Mouse (Mus musculus): Measurements from ENCODE around the gene H2-Ob. TPM values are rescaled to one million over a fixed set of nuclear protein-coding genes. Genes with fewer than 3 reads are reported as not detected.

The H2-Ob gene
- 2.3 TPM for polyA plus RNA-seq (2014; fragmentation: Illumina TruSeq; extraction: RNeasy Lipid Tissue Mini Kit (QIAGEN cat#74804); ENCODE audit: low read depth, low replicate concordance)

DNA sequence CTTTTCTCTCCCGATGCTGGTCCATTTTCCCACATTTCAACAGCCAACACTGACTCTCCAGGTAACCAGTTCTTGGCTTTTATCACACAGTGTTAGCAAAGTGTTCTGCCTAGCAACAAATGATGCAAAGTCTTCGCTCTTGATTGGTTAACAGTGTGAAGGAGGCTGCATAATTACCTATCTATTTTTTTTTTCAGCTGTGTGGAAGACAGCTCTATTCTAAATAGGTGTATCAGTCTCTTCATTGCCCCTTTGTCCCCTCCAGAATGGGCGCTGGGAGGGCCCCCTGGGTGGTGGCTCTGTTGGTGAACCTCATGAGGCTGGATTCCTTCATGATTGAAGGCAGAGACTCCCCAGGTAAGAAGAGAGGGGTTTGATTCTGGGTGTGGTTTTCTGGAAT, at the start of gene H2-Ob:
Gene H2-Ob, plus strand, starts transcription at position 198 of the 400 bp plus-strand sequence.

DNA sequence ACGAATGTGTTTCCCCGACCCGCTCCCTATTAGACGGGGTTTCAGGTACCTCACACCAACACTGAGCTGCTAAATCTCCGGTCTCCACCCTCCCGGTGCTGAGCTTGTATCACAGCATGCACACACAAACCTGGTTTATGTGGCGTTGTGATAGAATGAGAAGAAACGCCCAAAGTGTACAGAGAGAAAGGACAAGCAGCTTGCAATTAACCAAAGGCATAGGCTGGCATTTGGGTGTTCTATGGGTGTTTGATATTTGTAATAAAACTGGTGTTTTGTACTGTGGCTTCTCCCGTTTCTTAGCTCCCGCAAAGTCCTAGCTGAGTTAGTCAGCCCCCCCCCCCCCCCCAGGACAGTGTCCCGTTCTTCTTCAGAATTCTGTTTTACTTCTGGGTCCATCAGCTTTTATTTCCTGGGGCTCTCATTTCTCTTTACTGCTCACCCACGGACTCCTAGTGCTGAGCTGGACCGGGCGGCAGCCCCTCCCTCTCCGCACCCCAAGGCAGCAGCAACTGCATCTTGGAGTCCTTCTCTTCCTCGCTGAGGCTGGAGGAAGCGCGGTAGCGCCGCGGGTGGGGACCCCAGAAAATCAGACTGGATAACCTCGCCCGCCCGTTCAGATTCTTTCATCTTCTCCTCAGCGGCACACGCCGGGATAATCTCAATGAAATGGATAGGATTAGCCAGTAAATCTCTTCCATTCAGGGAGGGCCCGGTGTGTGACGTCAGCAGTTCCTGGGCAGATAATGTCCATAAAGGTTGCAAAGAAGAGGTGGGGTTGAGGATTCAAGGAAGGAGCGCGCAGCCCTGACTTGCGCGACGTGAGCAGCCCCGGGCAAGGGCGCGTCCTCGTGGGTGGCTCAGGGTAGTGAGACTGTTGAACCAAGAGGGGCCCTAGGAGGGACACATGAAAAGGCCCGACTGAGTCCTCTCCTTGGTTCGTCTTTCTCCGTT, 41.5 kb upstream of the H2-Ob start, which contains the start of gene Psmb8:
Gene Psmb8, plus strand, starts transcription at position 781 of the 954 bp plus-strand sequence.

DNA sequence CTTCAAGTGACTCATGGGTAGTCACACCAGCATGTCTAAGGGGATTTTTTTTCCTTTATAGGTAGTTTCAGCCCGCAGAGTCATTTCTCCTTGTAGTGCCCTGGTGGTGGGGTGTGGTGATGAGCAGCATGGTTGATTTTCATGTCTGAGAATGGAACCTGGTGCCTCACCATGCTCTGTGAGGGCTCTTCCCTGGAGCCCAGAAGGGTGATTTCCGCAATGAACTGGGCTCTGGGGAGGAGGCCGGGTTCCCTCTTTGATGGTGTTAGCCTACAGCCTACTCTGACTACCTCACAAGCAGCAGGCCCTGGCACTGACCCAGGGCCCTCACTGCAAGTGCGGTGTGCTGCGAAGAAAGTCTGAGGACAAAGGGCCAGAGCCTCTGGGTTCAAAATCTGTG, 35.3 kb upstream of the H2-Ob start, which contains the start of gene Tap2:
Gene Tap2, plus strand, starts transcription at position 84 of the 400 bp plus-strand sequence.

DNA sequence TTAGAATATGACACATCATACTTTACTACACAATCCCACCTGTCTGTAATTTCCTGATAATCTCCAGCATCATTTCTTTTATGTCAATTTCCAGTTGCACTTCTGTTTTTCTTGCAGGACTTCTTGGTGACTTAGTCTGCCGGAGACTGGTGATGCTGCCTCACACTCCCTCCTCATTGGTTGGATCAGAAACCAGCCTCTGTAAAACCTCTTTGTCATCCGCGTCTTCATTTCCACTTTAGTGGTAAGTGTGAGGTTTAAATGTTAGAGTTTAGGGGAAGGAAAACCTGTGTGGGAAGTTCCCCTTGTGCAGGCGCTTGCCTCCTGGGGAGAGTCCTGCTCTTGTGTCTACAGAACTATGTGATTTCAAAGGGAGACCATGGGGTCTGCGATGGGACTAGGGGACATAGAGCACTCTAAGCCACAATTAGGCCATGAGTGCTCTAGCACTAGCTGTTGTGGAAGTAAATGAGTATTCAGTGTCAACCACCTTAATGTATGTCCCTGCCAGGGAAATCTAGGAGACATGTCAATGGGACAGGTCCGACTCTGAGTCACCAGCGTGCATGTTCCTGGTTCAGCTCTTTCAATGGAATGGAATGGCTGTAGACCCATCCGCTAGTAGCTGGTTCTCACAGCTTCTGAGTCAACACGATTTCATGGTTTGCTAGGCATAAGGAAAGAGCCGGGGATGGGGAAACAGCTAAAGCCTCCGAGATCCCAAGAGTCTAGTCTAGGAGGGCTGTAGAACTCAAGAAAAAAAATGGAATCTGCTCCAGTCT, 19.1 kb downstream of the H2-Ob start, which contains the start of gene H2-Ab1:
Gene H2-Ab1, plus strand, starts transcription at position 96 of the 782 bp plus-strand sequence.

DNA sequence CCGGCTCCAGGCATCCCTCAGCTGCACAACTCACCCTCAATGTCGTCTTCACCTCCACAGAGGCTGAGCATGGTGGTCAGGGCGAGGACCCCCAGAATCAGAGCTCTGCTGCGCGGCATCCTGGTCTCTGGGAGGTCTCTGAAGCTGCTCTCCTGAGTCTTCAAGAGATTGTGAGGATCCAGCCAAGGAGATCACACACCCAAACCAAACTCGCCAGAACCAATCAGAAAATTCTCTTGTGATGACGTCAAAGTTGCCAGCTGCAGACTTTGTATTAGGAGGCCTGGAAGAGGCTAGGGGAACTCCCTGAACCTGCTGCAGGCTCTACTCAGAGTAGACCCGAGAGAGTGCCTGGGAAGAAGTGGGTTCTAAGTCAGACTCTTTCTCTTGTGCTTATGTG, 48.9 kb downstream of the H2-Ob start, which contains the start of gene H2-Aa:
Gene H2-Aa, minus strand, starts transcription at position 176 of the 400 bp plus-strand sequence.

Other genes starting within 250 kb of the H2-Ob start
- gene H2-K1, start 238.6 kb upstream of the H2-Ob start, polyA plus RNA-seq (2014; fragmentation: Illumina TruSeq; extraction: RNeasy Lipid Tissue Mini Kit (QIAGEN cat#74804); ENCODE audit: low read depth, low replicate concordance), result 1,539 TPM
- gene Ring1, start 214.2 kb upstream of the H2-Ob start, polyA plus RNA-seq (2014; fragmentation: Illumina TruSeq; extraction: RNeasy Lipid Tissue Mini Kit (QIAGEN cat#74804); ENCODE audit: low read depth, low replicate concordance), result 30.7 TPM
- gene H2-Ke6, start 210.8 kb upstream of the H2-Ob start, polyA plus RNA-seq (2014; fragmentation: Illumina TruSeq; extraction: RNeasy Lipid Tissue Mini Kit (QIAGEN cat#74804); ENCODE audit: low read depth, low replicate concordance), result 92.5 TPM
- 158 TPM for gene Slc39a7, start 207.2 kb upstream of the H2-Ob start, polyA plus RNA-seq (2014; fragmentation: Illumina TruSeq; extraction: RNeasy Lipid Tissue Mini Kit (QIAGEN cat#74804); ENCODE audit: low read depth, low replicate concordance)
- gene Rxrb, start 207.1 kb upstream of the H2-Ob start, polyA plus RNA-seq (2014; fragmentation: Illumina TruSeq; extraction: RNeasy Lipid Tissue Mini Kit (QIAGEN cat#74804); ENCODE audit: low read depth, low replicate concordance), result 38.6 TPM
- gene Col11a2, start 199.5 kb upstream of the H2-Ob start, polyA plus RNA-seq (2014; fragmentation: Illumina TruSeq; extraction: RNeasy Lipid Tissue Mini Kit (QIAGEN cat#74804); ENCODE audit: low read depth, low replicate concordance), result 1.0 TPM
- 1.3 TPM for gene H2-Oa, start 146.6 kb upstream of the H2-Ob start, polyA plus RNA-seq (2014; fragmentation: Illumina TruSeq; extraction: RNeasy Lipid Tissue Mini Kit (QIAGEN cat#74804); ENCODE audit: low read depth, low replicate concordance)
- 48.1 TPM for gene H2-DMa, start 119.4 kb upstream of the H2-Ob start, polyA plus RNA-seq (2014; fragmentation: Illumina TruSeq; extraction: RNeasy Lipid Tissue Mini Kit (QIAGEN cat#74804); ENCODE audit: low read depth, low replicate concordance)
- gene Brd2, start 116.3 kb upstream of the H2-Ob start, polyA plus RNA-seq (2014; fragmentation: Illumina TruSeq; extraction: RNeasy Lipid Tissue Mini Kit (QIAGEN cat#74804); ENCODE audit: low read depth, low replicate concordance), result 137 TPM
- gene H2-DMb2, start 95.6 kb upstream of the H2-Ob start, polyA plus RNA-seq (2014; fragmentation: Illumina TruSeq; extraction: RNeasy Lipid Tissue Mini Kit (QIAGEN cat#74804); ENCODE audit: low read depth, low replicate concordance), result 44.6 TPM
- gene H2-DMb1, start 85.8 kb upstream of the H2-Ob start, polyA plus RNA-seq (2014; fragmentation: Illumina TruSeq; extraction: RNeasy Lipid Tissue Mini Kit (QIAGEN cat#74804); ENCODE audit: low read depth, low replicate concordance), result 43.1 TPM
- gene Tap1, start 51.4 kb upstream of the H2-Ob start, polyA plus RNA-seq (2014; fragmentation: Illumina TruSeq; extraction: RNeasy Lipid Tissue Mini Kit (QIAGEN cat#74804); ENCODE audit: low read depth, low replicate concordance), result 19.5 TPM
- gene Psmb9, start 51.1 kb upstream of the H2-Ob start, polyA plus RNA-seq (2014; fragmentation: Illumina TruSeq; extraction: RNeasy Lipid Tissue Mini Kit (QIAGEN cat#74804); ENCODE audit: low read depth, low replicate concordance), result 19.8 TPM
- gene Psmb8, start 41.2 kb upstream of the H2-Ob start, polyA plus RNA-seq (2014; fragmentation: Illumina TruSeq; extraction: RNeasy Lipid Tissue Mini Kit (QIAGEN cat#74804); ENCODE audit: low read depth, low replicate concordance), result 45.9 TPM
- gene Tap2, start 35.4 kb upstream of the H2-Ob start, polyA plus RNA-seq (2014; fragmentation: Illumina TruSeq; extraction: RNeasy Lipid Tissue Mini Kit (QIAGEN cat#74804); ENCODE audit: low read depth, low replicate concordance), result 26.3 TPM
- 244 TPM for gene H2-Ab1, start 18.8 kb downstream of the H2-Ob start, polyA plus RNA-seq (2014; fragmentation: Illumina TruSeq; extraction: RNeasy Lipid Tissue Mini Kit (QIAGEN cat#74804); ENCODE audit: low read depth, low replicate concordance)
- 369 TPM for gene H2-Aa, start 48.9 kb downstream of the H2-Ob start, polyA plus RNA-seq (2014; fragmentation: Illumina TruSeq; extraction: RNeasy Lipid Tissue Mini Kit (QIAGEN cat#74804); ENCODE audit: low read depth, low replicate concordance)
- gene H2-Eb1, start 67.0 kb downstream of the H2-Ob start, polyA plus RNA-seq (2014; fragmentation: Illumina TruSeq; extraction: RNeasy Lipid Tissue Mini Kit (QIAGEN cat#74804); ENCODE audit: low read depth, low replicate concordance), result 265 TPM
- gene H2-Eb2, start 86.8 kb downstream of the H2-Ob start, polyA plus RNA-seq (2014; fragmentation: Illumina TruSeq; extraction: RNeasy Lipid Tissue Mini Kit (QIAGEN cat#74804); ENCODE audit: low read depth, low replicate concordance), result not detected
- 0.60 TPM for gene Btnl2, start 115.9 kb downstream of the H2-Ob start, polyA plus RNA-seq (2014; fragmentation: Illumina TruSeq; extraction: RNeasy Lipid Tissue Mini Kit (QIAGEN cat#74804); ENCODE audit: low read depth, low replicate concordance)
- not detected for gene Btnl1, start 138.2 kb downstream of the H2-Ob start, polyA plus RNA-seq (2014; fragmentation: Illumina TruSeq; extraction: RNeasy Lipid Tissue Mini Kit (QIAGEN cat#74804); ENCODE audit: low read depth, low replicate concordance)
- gene BC051142, start 159.9 kb downstream of the H2-Ob start, polyA plus RNA-seq (2014; fragmentation: Illumina TruSeq; extraction: RNeasy Lipid Tissue Mini Kit (QIAGEN cat#74804); ENCODE audit: low read depth, low replicate concordance), result 20.9 TPM
- gene Btnl4, start 238.4 kb downstream of the H2-Ob start, polyA plus RNA-seq (2014; fragmentation: Illumina TruSeq; extraction: RNeasy Lipid Tissue Mini Kit (QIAGEN cat#74804); ENCODE audit: low read depth, low replicate concordance), result not detected

Measured in adipose tissue, adult 10 weeks (tissue).